Mouse (Mus musculus): ENCODE data around the gene Capn10.

GRCm38 (mm10) chr1:92910925-92911720 lies 23.1 kb upstream of the Capn10 start:
- no peak for TF ChIP-seq CTCF (IDR thresholded peaks at IDR 0.05; ENCODE audit: control insufficient read depth, insufficient read depth, low read length)
- TF ChIP-seq POLR2A (IDR thresholded peaks at IDR 0.05; ENCODE audit: borderline replicate concordance, control insufficient read depth, low read depth, low read length) = no peak; the same call in 1 of the 2 replicates

All from bone marrow, adult 2 months (tissue).